Mouse (Mus musculus): ENCODE measurements at regions not wholly inside any gene's neighbourhood (a gene's known extent, or its start where the extent isn't known, plus 50 kb on each side); places are given as distances from the start of the nearest gene placed in this dataset.

GRCm38 (mm10) chr4:140402319-140402718, 155.7 kb upstream of the Igsf21 start:
- DNase-seq (ENCODE audit: low spot score in 2 of 2) = no peak

- no peak for DNase-seq (ENCODE audit: low spot score in 2 of 2)
Measured at GRCm38 (mm10) chr4:140401632-140402031, 155.0 kb upstream of the Igsf21 start.

GRCm38 (mm10) chr4:140396548-140396947, 150.0 kb upstream of the Igsf21 start:
- DNase-seq (ENCODE audit: low spot score in 2 of 2) = no peak

GRCm38 (mm10) chr4:140392290-140392689, 145.7 kb upstream of the Igsf21 start:
- no peak for DNase-seq (ENCODE audit: low spot score in 2 of 2)

GRCm38 (mm10) chr4:140390684-140391234, 144.2 kb upstream of the Igsf21 start:
- DNase-seq (ENCODE audit: low spot score in 2 of 2) = no peak

GRCm38 (mm10) chr4:140385686-140386085, 139.1 kb upstream of the Igsf21 start:
- DNase-seq (ENCODE audit: low spot score in 2 of 2) = no peak

GRCm38 (mm10) chr4:140385226-140385625, 138.6 kb upstream of the Igsf21 start:
- DNase-seq (ENCODE audit: low spot score in 2 of 2) = no peak

GRCm38 (mm10) chr4:140383596-140383995, 137.0 kb upstream of the Igsf21 start:
- DNase-seq (ENCODE audit: low spot score in 2 of 2) = no peak

- DNase-seq (ENCODE audit: low spot score in 2 of 2) = no peak
Measured at GRCm38 (mm10) chr4:140380733-140381132, 134.1 kb upstream of the Igsf21 start.

GRCm38 (mm10) chr4:140377941-140378340, 131.4 kb upstream of the Igsf21 start:
- no peak for DNase-seq (ENCODE audit: low spot score in 2 of 2)

- DNase-seq (ENCODE audit: low spot score in 2 of 2) = no peak
Measured at GRCm38 (mm10) chr4:140372586-140373325, 126.2 kb upstream of the Igsf21 start.

GRCm38 (mm10) chr4:140371426-140372213, 125.0 kb upstream of the Igsf21 start:
- DNase-seq (ENCODE audit: low spot score in 2 of 2) = no peak

- DNase-seq (ENCODE audit: low spot score in 2 of 2) = no peak
Measured at GRCm38 (mm10) chr4:140366975-140367680, 120.5 kb upstream of the Igsf21 start.

GRCm38 (mm10) chr4:140358846-140359245, 112.3 kb upstream of the Igsf21 start:
- DNase-seq (ENCODE audit: low spot score in 2 of 2) = no peak

GRCm38 (mm10) chr4:140358103-140358502, 111.5 kb upstream of the Igsf21 start:
- DNase-seq (ENCODE audit: low spot score in 2 of 2) = peak; percentile 59 to 81

- DNase-seq (ENCODE audit: low spot score in 2 of 2) = no peak
Measured at GRCm38 (mm10) chr4:140355144-140355550, 108.6 kb upstream of the Igsf21 start.

- DNase-seq (ENCODE audit: low spot score in 2 of 2) = no peak
Measured at GRCm38 (mm10) chr4:140348802-140349201, 102.2 kb upstream of the Igsf21 start.

GRCm38 (mm10) chr4:140330138-140330537, 83.6 kb upstream of the Igsf21 start:
- DNase-seq (ENCODE audit: low spot score in 2 of 2) = no peak

GRCm38 (mm10) chr4:140326706-140327440, 80.3 kb upstream of the Igsf21 start:
- no peak for DNase-seq (ENCODE audit: low spot score in 2 of 2)

- DNase-seq (ENCODE audit: low spot score in 2 of 2) = no peak
Measured at GRCm38 (mm10) chr4:140325677-140326052, 79.1 kb upstream of the Igsf21 start.
